Mouse (Mus musculus) neural tube, embryonic 11.5 days (tissue): ENCODE data around the gene Vmn1r152. TPM values are rescaled to one million over a fixed set of nuclear protein-coding genes. Genes with fewer than 3 reads are reported as not detected.
"Not testable (repeated sequence)": the region's sequence is repeated elsewhere in the genome, so short reads cannot be mapped to it uniquely, and the experiment has no call there.

Experiments used
- ATAC-seq: fragments of 200-750 bp; cut with Nextera tagmentation; 2 replicates; pipeline ENCODE4 v1.8.0; 2017; ENCODE audit warnings: moderate number of reproducible peaks, mild to moderate bottlenecking, moderate TSS enrichment, moderate library complexity; ENCODE audit not compliant: insufficient read depth, low FRiP score, low TSS enrichment
- DNase-seq: peaks from one replicate; pipeline ENCODE4 v3.0.0-alpha.2; 2015; ENCODE audit warnings: low spot score
- H3K27ac ChIP-seq: fragments of 300-500 bp; sonication (generic); 2 replicates; pipeline ENCODE4 v1.5.1; 2014; ENCODE audit warnings: low read depth, mild to moderate bottlenecking, low read length
- H3K27me3 ChIP-seq: fragments of 300-500 bp; sonication (generic); 2 replicates; pipeline ENCODE4 v1.6.1; 2014; ENCODE audit warnings: mild to moderate bottlenecking, low read length, mixed read lengths; ENCODE audit not compliant: control insufficient read depth, insufficient read depth
- H3K36me3 ChIP-seq: fragments of 300-500 bp; sonication (generic); 2 replicates; pipeline ENCODE4 v1.6.1; 2014; ENCODE audit warnings: mild to moderate bottlenecking, low read length, moderate library complexity, mixed read lengths; ENCODE audit not compliant: control insufficient read depth, insufficient read depth
- H3K4me1 ChIP-seq: fragments of 300-500 bp; sonication (generic); 2 replicates; pipeline ENCODE4 v1.6.1; 2014; ENCODE audit warnings: low read length, mixed read lengths; ENCODE audit not compliant: control insufficient read depth, insufficient read depth
- H3K4me2 ChIP-seq: fragments of 300-500 bp; sonication (generic); 2 replicates; pipeline ENCODE4 v1.6.1; 2014; ENCODE audit warnings: low read depth, mild to moderate bottlenecking, moderate library complexity
- H3K4me3 ChIP-seq: fragments of 300-500 bp; sonication (generic); 2 replicates; pipeline ENCODE4 v1.5.1; 2014; ENCODE audit warnings: low read depth, low read length
- H3K9ac ChIP-seq: fragments of 300-500 bp; sonication (generic); 2 replicates; pipeline ENCODE4 v1.6.1; 2014; ENCODE audit warnings: mild to moderate bottlenecking, low read length
- H3K9me3 ChIP-seq: fragments of 300-500 bp; sonication (generic); 2 replicates; pipeline ENCODE4 v1.6.1; 2016; ENCODE audit warnings: low read length; ENCODE audit not compliant: control insufficient read depth
- WGBS: fragments of 180-500 bp; shearing (Covaris S2); extraction: QIAGEN DNeasy Blood & Tissue Kit; methylation state at CpG from one replicate; pipeline ENCODE4 v1.1.7; 2014; 5-methylcytosine and 5-hydroxymethylcytosine counted together
- polyA plus RNA-seq: library from polyadenylated mRNA; unstranded; fragments of >200 nt; fragmentation: Nextera tagmentation; extraction: Ambion mirVana; gene quantifications from 2 replicates; pipeline ENCODE4 v1.2.1, GENCODE M21; 2014

Gene Vmn1r152
- not detected in 2 replicates for polyA plus RNA-seq

DNA sequence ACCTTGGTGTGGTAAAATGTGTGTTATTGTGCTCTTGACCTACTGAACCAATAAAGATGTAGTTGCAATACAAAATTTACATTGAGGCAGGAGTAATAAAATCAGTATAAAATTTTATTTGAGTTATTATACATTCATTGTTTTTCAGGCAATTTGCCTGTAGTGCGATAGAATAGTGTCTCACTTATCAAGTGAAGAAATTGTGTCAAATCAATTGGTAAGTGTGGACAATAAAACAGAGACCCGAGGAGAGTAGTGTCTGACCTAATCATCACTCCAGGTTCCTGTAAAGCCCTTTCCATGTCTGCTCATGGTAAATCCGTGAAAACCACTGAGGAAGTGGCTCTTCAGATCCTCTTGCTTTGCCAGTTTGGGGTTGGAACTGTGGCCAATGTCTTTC, at the start of gene Vmn1r152:
Vmn1r152 (plus strand) TSS at position 301 of the 400 bp plus-strand sequence.
- not testable (repeated sequence) for ATAC-seq, H3K4me3 ChIP-seq, H3K4me1 ChIP-seq, H3K9me3 ChIP-seq, H3K9ac ChIP-seq, DNase-seq, H3K27me3 ChIP-seq, H3K27ac ChIP-seq, H3K4me2 ChIP-seq, H3K36me3 ChIP-seq
- WGBS, result no CpG with 5 or more reads among the region's 3 CpGs

DNA sequence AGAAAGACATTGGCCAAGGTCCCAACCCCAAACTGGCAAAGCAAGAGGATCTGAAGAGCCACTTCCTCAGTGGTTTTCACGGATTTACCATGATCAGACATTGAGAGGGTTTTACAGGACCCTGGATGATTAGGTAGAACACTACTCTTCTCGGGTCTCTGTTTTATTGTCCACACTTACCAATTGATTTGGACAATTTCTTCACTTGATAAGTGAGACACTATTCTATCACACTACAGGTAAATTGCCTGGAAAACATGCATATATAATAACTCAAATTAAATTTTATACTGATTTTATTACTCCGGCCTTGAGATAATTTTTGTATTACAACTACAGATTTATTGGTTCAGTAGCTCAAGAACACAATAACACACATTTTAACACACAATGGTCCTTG, 23.2 kb upstream of the Vmn1r152 start, which contains the start of gene Vmn1r151:
Vmn1r151 (minus strand) TSS at position 101 of the 400 bp plus-strand sequence.
- 40% methylated on average over 1 of the region's 3 CpGs for WGBS
- H3K36me3 ChIP-seq, ATAC-seq, H3K27ac ChIP-seq, H3K4me1 ChIP-seq, H3K27me3 ChIP-seq, H3K4me3 ChIP-seq, H3K9me3 ChIP-seq, H3K4me2 ChIP-seq, DNase-seq, H3K9ac ChIP-seq: not testable (repeated sequence)

DNA sequence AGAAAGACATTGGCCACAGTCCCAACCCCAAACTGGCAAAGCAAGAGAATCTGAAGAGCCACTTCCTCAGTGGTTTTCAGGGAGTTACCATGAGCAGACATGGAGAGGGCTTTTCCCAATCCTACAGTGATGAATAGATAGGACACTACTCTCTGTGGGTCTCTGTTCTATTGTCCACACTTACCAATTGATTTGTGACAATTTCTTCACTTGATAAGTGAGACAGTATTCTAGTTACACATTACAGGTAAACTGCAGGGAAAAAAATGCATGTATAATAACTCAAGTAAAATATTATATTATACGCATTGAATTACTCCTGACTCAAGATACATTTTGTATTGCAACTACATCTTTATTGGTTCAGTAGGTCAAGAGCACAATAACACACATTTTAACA, 12.0 kb downstream of the Vmn1r152 start, which contains the start of gene Gm8677:
Gm8677 (minus strand) TSS at position 101 of the 400 bp plus-strand sequence.
- H3K27ac ChIP-seq, H3K4me1 ChIP-seq, DNase-seq, ATAC-seq, H3K9ac ChIP-seq, H3K36me3 ChIP-seq, H3K4me3 ChIP-seq, H3K9me3 ChIP-seq, H3K27me3 ChIP-seq, H3K4me2 ChIP-seq: not testable (repeated sequence)
- WGBS, result no CpG with 5 or more reads among the region's 1 CpGs

DNA sequence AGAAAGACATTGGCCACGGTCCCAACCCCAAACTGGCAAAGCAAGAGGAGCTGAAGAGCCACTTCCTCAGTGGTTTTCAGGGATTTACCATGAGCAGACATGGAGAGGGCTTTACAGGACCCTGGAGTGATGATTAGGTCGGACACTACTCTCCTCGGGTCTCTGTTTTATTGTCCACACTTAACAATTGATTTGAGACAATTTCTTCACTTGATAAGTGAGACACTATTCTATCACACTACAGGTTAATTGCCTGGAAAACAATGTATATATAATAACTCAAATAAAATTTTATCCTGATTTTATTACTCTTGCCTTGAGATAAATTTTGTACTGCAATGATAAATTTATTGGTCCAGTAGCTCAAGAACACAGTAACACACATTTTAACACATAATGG, 42.5 kb downstream of the Vmn1r152 start, which contains the start of gene Gm4201:
Gm4201 (minus strand) TSS at position 101 of the 400 bp plus-strand sequence.
- H3K4me1 ChIP-seq, H3K9me3 ChIP-seq, H3K4me2 ChIP-seq, H3K27me3 ChIP-seq, H3K4me3 ChIP-seq, H3K36me3 ChIP-seq, H3K27ac ChIP-seq, DNase-seq, H3K9ac ChIP-seq, ATAC-seq: not testable (repeated sequence)
- no CpG with 5 or more reads among the region's 3 CpGs for WGBS

Other genes with a start within 250 kb of the Vmn1r152 start
- not detected in 2 replicates for gene Gm4187, start 193.2 kb upstream of the Vmn1r152 start, polyA plus RNA-seq
- not detected in 2 replicates for gene Gm8660, start 151.9 kb upstream of the Vmn1r152 start, polyA plus RNA-seq
- not detected in 2 replicates for gene Vmn1r148, start 109.4 kb upstream of the Vmn1r152 start, polyA plus RNA-seq
- not detected in 2 replicates for gene Vmn1r149, start 84.7 kb upstream of the Vmn1r152 start, polyA plus RNA-seq
- gene Gm10665, start 58.9 kb upstream of the Vmn1r152 start, polyA plus RNA-seq, result not detected in 2 replicates
- gene Vmn1r151, start 23.3 kb upstream of the Vmn1r152 start, polyA plus RNA-seq, result not detected in 2 replicates
- gene Gm8677, start 11.9 kb downstream of the Vmn1r152 start, polyA plus RNA-seq, result not detected in 2 replicates
- not detected in 2 replicates for gene Gm4201, start 42.4 kb downstream of the Vmn1r152 start, polyA plus RNA-seq
- gene Gm4565, start 65.2 kb downstream of the Vmn1r152 start, polyA plus RNA-seq, result not detected in 2 replicates
- not detected in 2 replicates for gene Vmn1r155, start 135.1 kb downstream of the Vmn1r152 start, polyA plus RNA-seq
- not detected in 2 replicates for gene Gm8693, start 169.3 kb downstream of the Vmn1r152 start, polyA plus RNA-seq
- gene Gm4567, start 196.7 kb downstream of the Vmn1r152 start, polyA plus RNA-seq, result not detected in 2 replicates
- gene Vmn1r157, start 238.7 kb downstream of the Vmn1r152 start, polyA plus RNA-seq, result not detected in 2 replicates